Mouse (Mus musculus): Measurements from ENCODE around the gene Trappc6a. TPM values are rescaled to one million over a fixed set of nuclear protein-coding genes. Genes with fewer than 3 reads are reported as not detected.
A peak's percentile ranks its signal among the peaks of the same experiment; 100 is the strongest.

Trappc6a gene
- polyA plus RNA-seq, 1 experiment from 2014 or later, result 51.6 TPM

DNA sequence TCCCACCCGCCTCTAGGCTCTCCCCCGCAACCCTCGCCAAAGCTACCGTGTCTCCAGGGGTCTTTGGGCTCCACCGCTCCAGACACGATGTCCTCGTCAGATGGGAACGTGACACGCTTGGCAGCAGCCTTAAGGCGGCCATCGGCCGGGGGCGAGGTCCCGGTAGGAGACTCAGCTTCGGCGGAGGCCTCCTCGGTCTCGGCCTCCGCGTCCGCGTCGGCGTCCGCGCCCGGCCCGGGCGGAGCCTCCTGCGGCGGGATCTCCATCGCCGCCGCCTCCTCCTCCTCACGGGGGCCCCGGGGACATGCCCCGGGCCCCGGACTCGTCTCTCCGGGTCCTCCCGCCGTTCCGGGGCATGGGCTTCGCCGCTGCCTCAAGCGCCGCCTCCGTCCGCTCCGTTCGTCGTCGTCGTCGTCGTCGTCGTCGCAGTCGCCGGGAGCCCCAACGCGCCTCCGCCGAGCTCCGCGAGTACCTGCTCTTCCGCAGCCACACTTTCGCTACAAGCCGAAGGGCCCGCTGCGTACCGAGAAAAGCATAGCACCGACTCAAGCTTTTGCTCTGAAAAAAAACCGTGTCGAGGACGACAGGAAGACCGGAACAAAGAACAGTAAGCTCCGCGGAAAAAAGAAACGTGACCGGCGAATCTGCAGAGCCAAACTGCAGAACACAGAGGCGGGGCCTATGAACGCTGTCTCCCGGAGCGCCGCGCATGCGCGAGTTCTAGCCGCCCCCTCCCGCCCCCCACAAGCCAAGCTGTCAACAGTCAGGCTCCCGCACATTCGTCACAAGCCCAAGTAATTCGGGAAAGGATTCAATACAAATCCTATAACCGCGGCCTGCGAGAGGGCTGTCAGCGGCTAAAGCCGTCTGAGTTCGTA lies 53.8 kb downstream of the Trappc6a start:
- Histone ChIP-seq H3K36me3 (ENCODE audit: control insufficient read depth, insufficient read depth, low read length) (peaks cover 10% of the 10 kb centered on the region), H3K4me2 (peak overlapping the region; percentile 88), H3K4me1 (ENCODE audit: control insufficient read depth, insufficient read depth, low read length) (peaks cover 21% of the 10 kb centered on the region), H3K27ac (ENCODE audit: low read depth, low read length) (peak overlapping the region; percentile 86), H3K4me3 (ENCODE audit: low read depth, low read length) (peak overlapping the region; percentile 81), H3K9ac (ENCODE audit: low read length) (peak overlapping the region; percentile 95), H3K27me3 (ENCODE audit: control insufficient read depth, insufficient read depth, low read length) (no peaks in the 10 kb centered on the region), H3K9me3 (ENCODE audit: control insufficient read depth, low read length) (no peaks in the 10 kb centered on the region; the same call in 1 of the 2 replicates)
- DNase-seq (ENCODE audit: low spot score, missing footprints), result peak; percentile 100
- peak; percentile 89 for ATAC-seq (ENCODE audit: low FRiP score)
- under 1% methylated on average over 100 of the region's 102 CpGs for WGBS

DNA sequence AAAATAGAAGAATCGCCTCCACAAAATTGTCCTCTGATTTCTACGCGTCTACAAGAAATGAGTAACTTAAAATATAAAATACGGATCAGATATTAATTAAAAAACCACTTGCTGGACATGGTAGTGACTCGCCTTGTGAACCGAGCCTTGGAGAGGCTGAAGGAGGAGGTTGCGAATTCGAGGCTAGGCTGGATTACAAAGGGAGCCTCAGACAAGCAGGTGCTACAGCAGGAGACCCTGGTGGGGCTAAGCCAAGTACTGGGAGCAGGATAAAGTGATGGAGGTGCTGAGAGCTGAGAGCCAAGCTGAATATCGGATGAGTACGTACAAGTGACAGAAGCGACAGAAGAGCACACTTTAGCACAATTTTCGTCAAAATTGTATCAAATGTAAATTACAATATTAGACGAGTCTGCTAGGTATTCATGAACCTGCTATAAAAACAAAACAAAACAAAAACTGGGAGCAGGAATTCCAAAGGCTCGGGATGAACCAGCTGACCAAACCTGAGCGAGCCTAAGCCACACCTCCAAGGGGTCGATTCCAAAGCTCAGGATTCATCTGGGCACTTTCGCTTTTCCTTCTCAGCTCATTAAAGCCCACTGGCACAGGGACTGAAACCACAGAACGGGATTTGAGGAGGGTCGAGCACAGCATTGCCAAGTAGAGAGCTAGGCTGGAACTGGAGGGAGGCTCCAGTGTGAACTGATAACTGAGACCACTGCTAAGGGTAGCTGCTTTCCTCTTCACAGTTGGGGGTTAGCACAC lies 54.6 kb downstream of the Trappc6a start, which contains the start of gene Ppp1r37:
Ppp1r37 (minus strand) TSS at position 434 of the 768 bp plus-strand sequence.
- Histone ChIP-seq H3K9ac (ENCODE audit: low read length) (peak within 1 kb of the TSS; percentile 95), H3K4me3 (ENCODE audit: low read depth, low read length) (peak within 1 kb of the TSS; percentile 81), H3K27ac (ENCODE audit: low read depth, low read length) (peak within 1 kb of the TSS; percentile 86), H3K9me3 (ENCODE audit: control insufficient read depth, low read length) (no peaks in the 10 kb centered on the region; the same call in 1 of the 2 replicates), H3K36me3 (ENCODE audit: control insufficient read depth, insufficient read depth, low read length) (peaks cover 10% of the 10 kb centered on the region), H3K27me3 (ENCODE audit: control insufficient read depth, insufficient read depth, low read length) (no peaks in the 10 kb centered on the region), H3K4me2 (peak within 1 kb of the TSS; percentile 88), H3K4me1 (ENCODE audit: control insufficient read depth, insufficient read depth, low read length) (peaks cover 21% of the 10 kb centered on the region)
- 1% methylated on average over 19 of the region's 19 CpGs for WGBS
- DNase-seq (ENCODE audit: low spot score, missing footprints), result peak; percentile 90
- ATAC-seq (ENCODE audit: low FRiP score), result peak; percentile 28; the same call in 1 of the 2 replicates

DNA sequence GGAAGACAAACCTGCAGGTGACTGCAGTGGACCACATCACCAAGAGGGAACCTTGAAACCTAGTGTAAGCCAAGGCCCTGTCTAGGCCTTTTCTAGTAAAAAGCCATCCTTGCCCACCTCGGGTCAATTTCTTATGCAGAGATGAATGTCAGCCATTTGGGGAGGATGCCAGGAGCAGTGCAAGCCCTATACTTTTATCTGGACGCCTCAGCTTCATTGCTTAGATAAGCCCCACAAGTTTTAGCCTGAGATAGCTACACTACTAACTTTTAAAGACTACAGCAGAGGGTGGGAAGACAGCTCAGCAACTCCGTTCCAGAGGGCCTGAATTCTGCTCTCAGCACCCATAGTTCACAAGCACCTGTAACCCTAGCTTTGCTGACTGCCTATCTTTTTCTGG lies 55.7 kb downstream of the Trappc6a start:
- Histone ChIP-seq H3K4me3 (ENCODE audit: low read depth, low read length) (no peak overlapping the region), H3K4me1 (ENCODE audit: control insufficient read depth, insufficient read depth, low read length) (peaks cover 20% of the 10 kb centered on the region), H3K36me3 (ENCODE audit: control insufficient read depth, insufficient read depth, low read length) (peaks cover 12% of the 10 kb centered on the region), H3K4me2 (no peak overlapping the region), H3K9ac (ENCODE audit: low read length) (no peak overlapping the region), H3K27ac (ENCODE audit: low read depth, low read length) (no peak overlapping the region), H3K27me3 (ENCODE audit: control insufficient read depth, insufficient read depth, low read length) (no peaks in the 10 kb centered on the region), H3K9me3 (ENCODE audit: control insufficient read depth, low read length) (no peaks in the 10 kb centered on the region; the same call in 1 of the 2 replicates)
- 84% methylated on average over 3 of the region's 3 CpGs for WGBS
- DNase-seq (ENCODE audit: low spot score, missing footprints) (no peak), ATAC-seq (ENCODE audit: low FRiP score) (no peak)

DNA sequence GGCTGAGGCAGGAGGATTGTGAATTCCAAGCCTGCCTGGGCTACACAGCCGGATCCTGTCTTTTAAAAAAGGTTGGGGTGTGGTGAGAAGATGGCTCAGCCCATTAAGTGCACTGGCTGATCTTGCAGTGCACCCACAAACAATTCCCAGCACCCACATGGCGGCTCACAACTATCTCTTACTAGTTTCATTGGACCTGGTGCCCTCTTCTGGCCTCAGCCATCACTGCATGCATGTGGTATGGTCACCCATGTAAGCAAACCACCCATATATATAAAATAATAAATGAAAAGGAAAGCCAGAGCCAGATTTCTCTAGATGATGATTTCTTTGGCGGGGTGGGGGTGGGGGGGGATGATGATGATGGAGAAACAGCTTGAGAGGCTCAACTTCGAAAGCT lies 56.3 kb downstream of the Trappc6a start:
- no peak overlapping the region for H3K27ac ChIP-seq (ENCODE audit: low read depth, low read length)
- no peak overlapping the region for H3K4me3 ChIP-seq (ENCODE audit: low read depth, low read length)
- peaks cover 12% of the 10 kb centered on the region for H3K36me3 ChIP-seq (ENCODE audit: control insufficient read depth, insufficient read depth, low read length)

More for the DNA sequence above, 56.3 kb downstream of the Trappc6a start:
- H3K4me2 ChIP-seq, result no peak overlapping the region
- DNase-seq (ENCODE audit: low spot score, missing footprints) (no peak), ATAC-seq (ENCODE audit: low FRiP score) (no peak)
- 85% methylated on average over 4 of the region's 4 CpGs for WGBS
- peaks cover 15% of the 10 kb centered on the region for H3K4me1 ChIP-seq (ENCODE audit: control insufficient read depth, insufficient read depth, low read length)
- no peak overlapping the region for H3K9ac ChIP-seq (ENCODE audit: low read length)
- no peaks in the 10 kb centered on the region; the same call in 1 of the 2 replicates for H3K9me3 ChIP-seq (ENCODE audit: control insufficient read depth, low read length)
- no peaks in the 10 kb centered on the region for H3K27me3 ChIP-seq (ENCODE audit: control insufficient read depth, insufficient read depth, low read length)

Other genes starting within 250 kb of the Trappc6a start
- 46.0 and 46.9 TPM in 2 replicates for gene Vasp, start 236.6 kb upstream of the Trappc6a start, polyA plus RNA-seq (2014; fragmentation: Nextera tagmentation; extraction: Ambion mirVana)
- 0.18 and 0.50 TPM in 2 replicates for gene Ppm1n, start 228.3 kb upstream of the Trappc6a start, polyA plus RNA-seq (2014; fragmentation: Nextera tagmentation; extraction: Ambion mirVana)
- gene Rtn2, start 225.8 kb upstream of the Trappc6a start, polyA plus RNA-seq (2014; fragmentation: Nextera tagmentation; extraction: Ambion mirVana), result 48.5 and 53.2 TPM in 2 replicates
- gene Fosb, start 198.3 kb upstream of the Trappc6a start, polyA plus RNA-seq (2014; fragmentation: Nextera tagmentation; extraction: Ambion mirVana), result 0.04 TPM in 1 of 2 replicates, not detected in the other
- 111 and 118 TPM in 2 replicates for gene Ercc1, start 163.6 kb upstream of the Trappc6a start, polyA plus RNA-seq (2014; fragmentation: Nextera tagmentation; extraction: Ambion mirVana)
- gene Cd3eap, start 148.9 kb upstream of the Trappc6a start, polyA plus RNA-seq (2014; fragmentation: Nextera tagmentation; extraction: Ambion mirVana), result 15.1 and 15.4 TPM in 2 replicates
- gene Ppp1r13l, start 148.6 kb upstream of the Trappc6a start, polyA plus RNA-seq (2014; fragmentation: Nextera tagmentation; extraction: Ambion mirVana), result 3.0 and 3.2 TPM in 2 replicates
- 10.3 and 10.9 TPM in 2 replicates for gene Ercc2, start 126.4 kb upstream of the Trappc6a start, polyA plus RNA-seq (2014; fragmentation: Nextera tagmentation; extraction: Ambion mirVana)
- 0.37 and 1.4 TPM in 2 replicates for gene Klc3, start 104.3 kb upstream of the Trappc6a start, polyA plus RNA-seq (2014; fragmentation: Nextera tagmentation; extraction: Ambion mirVana)
- gene Ckm, start 103.6 kb upstream of the Trappc6a start, polyA plus RNA-seq (2014; fragmentation: Nextera tagmentation; extraction: Ambion mirVana), result not detected in 2 replicates
- 8.9 and 10.7 TPM in 2 replicates for gene Mark4, start 49.6 kb upstream of the Trappc6a start, polyA plus RNA-seq (2014; fragmentation: Nextera tagmentation; extraction: Ambion mirVana)
- 0.77 and 1.1 TPM in 2 replicates for gene Exoc3l2, start 45.1 kb upstream of the Trappc6a start, polyA plus RNA-seq (2014; fragmentation: Nextera tagmentation; extraction: Ambion mirVana)
- gene Bloc1s3, start within 50 bp of the Trappc6a start, polyA plus RNA-seq (2014; fragmentation: Nextera tagmentation; extraction: Ambion mirVana), result 2.6 TPM in 2 replicates
- not detected in 2 replicates for gene Nkpd1, start 9.4 kb downstream of the Trappc6a start, polyA plus RNA-seq (2014; fragmentation: Nextera tagmentation; extraction: Ambion mirVana)
- gene Ppp1r37, start 54.7 kb downstream of the Trappc6a start, polyA plus RNA-seq (2014; fragmentation: Nextera tagmentation; extraction: Ambion mirVana), result 2.8 and 3.0 TPM in 2 replicates
- 0.10 and 0.20 TPM in 2 replicates for gene Zfp296, start 68.9 kb downstream of the Trappc6a start, polyA plus RNA-seq (2014; fragmentation: Nextera tagmentation; extraction: Ambion mirVana)
- 152 and 161 TPM in 2 replicates for gene Gemin7, start 69.2 kb downstream of the Trappc6a start, polyA plus RNA-seq (2014; fragmentation: Nextera tagmentation; extraction: Ambion mirVana)
- 44.6 and 46.1 TPM in 2 replicates for gene Clasrp, start 96.1 kb downstream of the Trappc6a start, polyA plus RNA-seq (2014; fragmentation: Nextera tagmentation; extraction: Ambion mirVana)
- 3.7 and 4.3 TPM in 2 replicates for gene Relb, start 121.0 kb downstream of the Trappc6a start, polyA plus RNA-seq (2014; fragmentation: Nextera tagmentation; extraction: Ambion mirVana)
- 89.7 and 94.1 TPM in 2 replicates for gene Clptm1, start 156.6 kb downstream of the Trappc6a start, polyA plus RNA-seq (2014; fragmentation: Nextera tagmentation; extraction: Ambion mirVana)
- gene Apoc2, start 169.5 kb downstream of the Trappc6a start, polyA plus RNA-seq (2014; fragmentation: Nextera tagmentation; extraction: Ambion mirVana), result not detected in 2 replicates
- gene Gm44805, start 173.0 kb downstream of the Trappc6a start, polyA plus RNA-seq (2014; fragmentation: Nextera tagmentation; extraction: Ambion mirVana), result not detected in 2 replicates
- not detected in 2 replicates for gene Apoc4, start 173.1 kb downstream of the Trappc6a start, polyA plus RNA-seq (2014; fragmentation: Nextera tagmentation; extraction: Ambion mirVana)
- gene Apoc1, start 184.3 kb downstream of the Trappc6a start, polyA plus RNA-seq (2014; fragmentation: Nextera tagmentation; extraction: Ambion mirVana), result 1.9 and 3.2 TPM in 2 replicates
- gene Apoe, start 190.8 kb downstream of the Trappc6a start, polyA plus RNA-seq (2014; fragmentation: Nextera tagmentation; extraction: Ambion mirVana), result 180 and 196 TPM in 2 replicates
- 113 and 138 TPM in 2 replicates for gene Tomm40, start 207.0 kb downstream of the Trappc6a start, polyA plus RNA-seq (2014; fragmentation: Nextera tagmentation; extraction: Ambion mirVana)
- 48.0 and 52.8 TPM in 2 replicates for gene Nectin2, start 242.1 kb downstream of the Trappc6a start, polyA plus RNA-seq (2014; fragmentation: Nextera tagmentation; extraction: Ambion mirVana)